Mouse (Mus musculus) R1 (cell line): Measurements from ENCODE around the gene Ccdc163.
A peak's percentile ranks its signal among the peaks of the same experiment; 100 is the strongest.

Experiments used
- DNase-seq: peaks from one replicate; pipeline ENCODE4 v3.0.0-alpha.2; 2018; ENCODE audit warnings: low read depth, low spot score

Ccdc163 gene

GRCm38 (mm10) chr4:116776391-116776790, 68.1 kb downstream of the Ccdc163 start:
- peak; percentile 60 for DNase-seq

- no peak for DNase-seq
Observed at GRCm38 (mm10) chr4:116777079-116777478, 68.8 kb downstream of the Ccdc163 start.

- DNase-seq = peak; percentile 84
Observed at GRCm38 (mm10) chr4:116780541-116780940, 72.2 kb downstream of the Ccdc163 start.

GRCm38 (mm10) chr4:116781366-116781765, 73.1 kb downstream of the Ccdc163 start:
- no peak for DNase-seq

GRCm38 (mm10) chr4:116782171-116782570, 73.9 kb downstream of the Ccdc163 start:
- peak; percentile 92 for DNase-seq

GRCm38 (mm10) chr4:116786587-116786986, 78.3 kb downstream of the Ccdc163 start:
- peak; percentile 68 for DNase-seq

- DNase-seq = peak; percentile 35
Observed at GRCm38 (mm10) chr4:116787985-116788760, 79.9 kb downstream of the Ccdc163 start.

- DNase-seq = peak; percentile 88
Observed at GRCm38 (mm10) chr4:116788956-116789355, 80.6 kb downstream of the Ccdc163 start.

GRCm38 (mm10) chr4:116792453-116792852, 84.1 kb downstream of the Ccdc163 start:
- DNase-seq = no peak

GRCm38 (mm10) chr4:116794273-116794672, 86.0 kb downstream of the Ccdc163 start:
- DNase-seq = no peak

GRCm38 (mm10) chr4:116796442-116797110, 88.3 kb downstream of the Ccdc163 start:
- DNase-seq = no peak

- peak; percentile 84 for DNase-seq
Observed at GRCm38 (mm10) chr4:116799901-116800300, 91.6 kb downstream of the Ccdc163 start.
